Mouse (Mus musculus) thymus, adult 2 months (tissue): Measurements from ENCODE around the gene C130050O18Rik. TPM values are rescaled to one million over a fixed set of nuclear protein-coding genes. Genes with fewer than 3 reads are reported as not detected.

Experiments used
- DNase-seq: peaks from one replicate; pipeline ENCODE4 v3.0.0; 2021
- H3K27ac ChIP-seq: fragments of 200-500 bp; 2 replicates; pipeline ENCODE4 v1.5.1; 2012; ENCODE audit warnings: low read length, control low read depth; ENCODE audit not compliant: control insufficient read depth, insufficient read depth
- H3K27me3 ChIP-seq: fragments of 200-500 bp; 2 replicates; pipeline ENCODE4 v1.6.1; 2012; ENCODE audit warnings: mild to moderate bottlenecking, low read length, moderate library complexity, mixed read lengths; ENCODE audit not compliant: control insufficient read depth, insufficient read depth
- H3K36me3 ChIP-seq: fragments of 200-500 bp; 2 replicates; pipeline ENCODE4 v1.6.1; 2012; ENCODE audit warnings: mild to moderate bottlenecking, low read length, moderate library complexity; ENCODE audit not compliant: control insufficient read depth, insufficient read depth
- H3K4me1 ChIP-seq: fragments of 200-500 bp; replicated peaks from 2 replicates; pipeline ENCODE4 v1.6.1; 2012; ENCODE audit warnings: low read length; ENCODE audit not compliant: control insufficient read depth, insufficient read depth
- H3K4me3 ChIP-seq: fragments of 200-500 bp; 2 replicates; pipeline ENCODE4 v1.5.1; 2012; ENCODE audit warnings: mild to moderate bottlenecking, low read length, control low read depth, moderate library complexity; ENCODE audit not compliant: control insufficient read depth, insufficient read depth
- CTCF ChIP-seq: fragments of 200-500 bp; IDR thresholded peaks from 2 replicates; pipeline ENCODE4 v1.5.1; 2012; ENCODE audit warnings: mild to moderate bottlenecking, control low read depth, low read length, moderate library complexity, borderline replicate concordance; ENCODE audit not compliant: control insufficient read depth, poor library complexity, insufficient read depth; ENCODE audit errors: extremely low read depth
- POLR2A ChIP-seq: fragments of 200-500 bp; IDR thresholded peaks from 2 replicates; pipeline ENCODE4 v1.6.1; 2012; ENCODE audit warnings: mild to moderate bottlenecking, low read length, control low read depth, moderate library complexity; ENCODE audit not compliant: control insufficient read depth, poor library complexity, insufficient read depth; ENCODE audit errors: extremely low read depth
- WGBS: fragments of 180-500 bp; shearing (Covaris S2); methylation state at CpG from one replicate; pipeline ENCODE4 v1.1.7; 2018; 5-methylcytosine and 5-hydroxymethylcytosine counted together
- polyA plus RNA-seq: library from polyadenylated mRNA; depleted of rRNA; stranded (reverse); fragments of >200 nt; gene quantifications from 2 replicates; pipeline ENCODE4 v1.2.3, GENCODE M21; 2012; rRNA removed

Gene C130050O18Rik
- polyA plus RNA-seq, result 1.5 and 2.1 TPM in 2 replicates

- H3K27ac ChIP-seq, result no peak within 1 kb of the TSS
- no peaks in the 10 kb centered on the region for H3K36me3 ChIP-seq
- peaks cover 33% of the 10 kb centered on the region for H3K4me1 ChIP-seq
- no peak for DNase-seq
- TF ChIP-seq CTCF (no peak), POLR2A (no peak)
- WGBS, result 51% methylated on average over 6 of the region's 6 CpGs
- no peak within 1 kb of the TSS for H3K4me3 ChIP-seq
- no peaks in the 10 kb centered on the region for H3K27me3 ChIP-seq
Observed at GRCm38 (mm10) chr5:139404801-139405401, at the start of gene C130050O18Rik. Gene C130050O18Rik, plus strand, starts transcription at chr5:139405280.

GRCm38 (mm10) chr5:139358653-139359052 lies 46.4 kb upstream of the C130050O18Rik start:
- no peak for TF ChIP-seq POLR2A
- peak; percentile 59; the same call in 1 of the 2 replicates for TF ChIP-seq CTCF
- H3K27ac ChIP-seq, result no peak overlapping the region
- H3K36me3 ChIP-seq, result no peaks in the 10 kb centered on the region
- no peaks in the 10 kb centered on the region for H3K4me1 ChIP-seq
- no peak overlapping the region for H3K4me3 ChIP-seq
- WGBS, result 95% methylated on average over 2 of the region's 2 CpGs
- no peaks in the 10 kb centered on the region for H3K27me3 ChIP-seq
- peak; percentile 52 for DNase-seq

- 95% methylated on average over 5 of the region's 5 CpGs for WGBS
- no peaks in the 10 kb centered on the region for H3K27me3 ChIP-seq
- TF ChIP-seq POLR2A (no peak), CTCF (no peak)
- H3K4me3 ChIP-seq, result no peak overlapping the region
- H3K27ac ChIP-seq, result no peak overlapping the region
- no peaks in the 10 kb centered on the region for H3K36me3 ChIP-seq
- H3K4me1 ChIP-seq, result peaks cover under 1% of the 10 kb centered on the region
- DNase-seq, result no peak
Observed at GRCm38 (mm10) chr5:139359244-139359643, 45.8 kb upstream of the C130050O18Rik start.

- WGBS, result 60% methylated on average over 7 of the region's 7 CpGs
- no peak overlapping the region for H3K27ac ChIP-seq
Observed at GRCm38 (mm10) chr5:139363858-139364257, 41.2 kb upstream of the C130050O18Rik start.

GRCm38 (mm10) chr5:139364260-139364910 lies 40.7 kb upstream of the C130050O18Rik start:
- peaks cover 31% of the 10 kb centered on the region for H3K4me1 ChIP-seq
- H3K27me3 ChIP-seq, result no peaks in the 10 kb centered on the region
- no peaks in the 10 kb centered on the region for H3K36me3 ChIP-seq
- no peak overlapping the region for H3K27ac ChIP-seq
- DNase-seq, result peak; percentile 87
- no peak for TF ChIP-seq POLR2A
- peak; percentile 68; the same call in 1 of the 2 replicates for TF ChIP-seq CTCF
- WGBS, result 24% methylated on average over 12 of the region's 12 CpGs
- H3K4me3 ChIP-seq, result no peak overlapping the region

More at GRCm38 (mm10) chr5:139363858-139364257, 41.2 kb upstream of the C130050O18Rik start:
- peaks cover 29% of the 10 kb centered on the region for H3K4me1 ChIP-seq
- no peak overlapping the region for H3K4me3 ChIP-seq
- no peak for DNase-seq
- no peak for TF ChIP-seq CTCF
- no peak for TF ChIP-seq POLR2A
- no peaks in the 10 kb centered on the region for H3K27me3 ChIP-seq
- H3K36me3 ChIP-seq, result no peaks in the 10 kb centered on the region

- Histone ChIP-seq H3K4me1 (peaks cover 31% of the 10 kb centered on the region), H3K27ac (0 out of 2 replicates have a peak overlapping the region, but pooled peaks have one; percentile 21), H3K4me3 (no peak overlapping the region), H3K36me3 (no peaks in the 10 kb centered on the region), H3K27me3 (no peaks in the 10 kb centered on the region)
- DNase-seq, result no peak
- WGBS, result 33% methylated on average over 5 of the region's 5 CpGs
- TF ChIP-seq CTCF (no peak), POLR2A (no peak)
Observed at GRCm38 (mm10) chr5:139364911-139365571, 40.0 kb upstream of the C130050O18Rik start.
